Mouse (Mus musculus): Measurements from ENCODE around the gene Kbtbd6. TPM values are rescaled to one million over a fixed set of nuclear protein-coding genes. Genes with fewer than 3 reads are reported as not detected.
"Not testable (repeated sequence)": the region's sequence is repeated elsewhere in the genome, so short reads cannot be mapped to it uniquely, and the experiment has no call there.

Gene Kbtbd6
- 2.6 and 3.0 TPM in 2 replicates for polyA plus RNA-seq (2015; fragmentation: Nextera tagmentation; extraction: Ambion mirVana)

DNA sequence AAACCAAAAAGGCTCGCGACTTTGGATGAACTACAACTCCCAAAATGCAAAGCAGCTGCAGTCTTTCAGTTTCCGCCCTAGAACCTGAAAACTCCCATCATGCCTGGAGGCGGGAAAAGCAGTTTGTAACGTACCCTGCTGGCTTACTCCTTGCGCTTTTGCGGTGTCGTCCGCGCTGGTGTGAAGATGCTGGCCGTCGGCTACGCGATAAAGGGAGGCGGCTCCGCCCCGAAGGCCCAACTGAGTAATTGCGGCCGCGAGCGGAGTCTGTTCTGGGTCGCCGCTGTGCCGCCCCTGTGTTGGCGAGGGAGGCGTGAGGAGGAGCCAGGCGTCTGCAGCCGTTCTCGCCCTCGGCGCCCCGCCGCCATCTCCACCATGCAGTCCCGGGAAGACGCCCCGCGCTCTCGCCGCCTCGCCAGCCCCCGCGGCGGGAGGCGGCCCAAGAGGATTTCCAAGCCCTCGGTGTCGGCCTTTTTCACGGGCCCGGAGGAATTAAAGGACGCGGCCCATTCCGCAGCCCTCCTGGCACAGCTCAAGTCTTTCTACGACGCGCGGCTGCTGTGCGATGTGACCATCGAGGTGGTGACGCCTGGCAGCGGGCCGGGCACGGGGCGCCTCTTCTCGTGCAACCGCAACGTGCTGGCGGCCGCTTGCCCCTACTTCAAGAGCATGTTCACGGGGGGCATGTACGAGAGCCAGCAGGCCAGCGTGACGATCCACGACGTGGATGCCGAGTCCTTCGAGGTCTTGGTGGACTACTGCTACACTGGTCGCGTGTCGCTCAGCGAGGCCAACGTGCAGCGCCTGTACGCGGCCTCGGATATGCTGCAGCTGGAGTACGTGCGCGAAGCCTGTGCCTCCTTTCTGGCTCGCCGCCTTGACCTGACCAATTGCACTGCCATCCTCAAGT, at the start of gene Kbtbd6:
Gene Kbtbd6 (plus strand): TSS at position 155 of the 910 bp plus-strand sequence.
- peak within 1 kb of the TSS; percentile 92 for H3K27ac ChIP-seq
- DNase-seq: peak; percentile 89
- peaks cover 26% of the 10 kb centered on the region for H3K4me1 ChIP-seq (replicated peaks)
- not testable (repeated sequence) for H3K27me3 ChIP-seq; H3K36me3 ChIP-seq; H3K9me3 ChIP-seq (replicated peaks)
- H3K4me2 ChIP-seq: peak within 1 kb of the TSS; percentile 75
- H3K4me3 ChIP-seq (replicated peaks): peak within 1 kb of the TSS; percentile 67
- 18% methylated on average over 41 of the region's 89 CpGs for WGBS (ENCODE audit: insufficient replicate concordance)
- peak; percentile 93 for ATAC-seq (ENCODE audit: low read depth)
- H3K9ac ChIP-seq: peak within 1 kb of the TSS; percentile 76

DNA sequence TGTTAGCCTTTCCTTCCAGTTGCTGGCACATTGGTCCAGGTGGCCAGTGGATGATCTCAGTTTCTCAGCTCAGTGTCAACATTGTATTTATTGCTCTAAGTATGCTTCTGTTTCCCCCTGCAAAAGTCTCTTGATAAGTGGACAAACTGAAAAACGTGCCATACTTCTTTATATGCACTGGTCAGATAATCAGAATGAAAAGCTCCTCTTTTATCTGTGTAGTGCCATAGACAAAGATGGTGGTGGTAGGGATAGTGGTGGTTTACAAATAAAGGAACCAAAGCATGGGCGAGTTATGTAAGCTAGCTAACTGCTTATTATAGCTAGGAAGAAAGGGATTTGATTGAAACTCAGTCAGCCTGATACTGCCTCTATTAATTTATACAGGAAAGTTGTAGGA, 44.0 kb upstream of the Kbtbd6 start:
- H3K36me3 ChIP-seq: peaks cover 7% of the 10 kb centered on the region
- no peaks in the 10 kb centered on the region for H3K9me3 ChIP-seq (replicated peaks)
- H3K4me2 ChIP-seq: no peak overlapping the region
- 39% methylated on average over 2 of the region's 2 CpGs for WGBS (ENCODE audit: insufficient replicate concordance)
- H3K4me3 ChIP-seq (replicated peaks): no peak overlapping the region
- no peak overlapping the region for H3K27ac ChIP-seq
- ATAC-seq (ENCODE audit: low read depth) (no peak), DNase-seq (no peak)
- H3K27me3 ChIP-seq: no peaks in the 10 kb centered on the region
- H3K4me1 ChIP-seq (replicated peaks): peaks cover 3% of the 10 kb centered on the region; the same call in 1 of the 2 replicates
- no peak overlapping the region for H3K9ac ChIP-seq

- DNase-seq: no peak
- no peak overlapping the region for H3K27ac ChIP-seq
- peaks cover 10% of the 10 kb centered on the region; the same call in 1 of the 2 replicates for H3K36me3 ChIP-seq
- H3K4me1 ChIP-seq (replicated peaks): peaks cover 3% of the 10 kb centered on the region; the same call in 1 of the 2 replicates
- no peak overlapping the region for H3K4me3 ChIP-seq (replicated peaks)
- no peaks in the 10 kb centered on the region for H3K9me3 ChIP-seq (replicated peaks)
- no peak overlapping the region for H3K9ac ChIP-seq
- no peaks in the 10 kb centered on the region for H3K27me3 ChIP-seq
- no peak for ATAC-seq (ENCODE audit: low read depth)
- 74% methylated on average over 6 of the region's 6 CpGs for WGBS (ENCODE audit: insufficient replicate concordance)
- no peak overlapping the region for H3K4me2 ChIP-seq
Measured at GRCm38 (mm10) chr14:79409278-79409830, 42.3 kb upstream of the Kbtbd6 start.

GRCm38 (mm10) chr14:79410662-79411061, 41.0 kb upstream of the Kbtbd6 start:
- H3K4me3 ChIP-seq (replicated peaks): no peak overlapping the region
- H3K27ac ChIP-seq: no peak overlapping the region
- WGBS (ENCODE audit: insufficient replicate concordance): 69% methylated on average over 2 of the region's 2 CpGs
- ATAC-seq (ENCODE audit: low read depth) (no peak), DNase-seq (no peak)
- no peaks in the 10 kb centered on the region for H3K9me3 ChIP-seq (replicated peaks)
- H3K9ac ChIP-seq: no peak overlapping the region
- H3K4me1 ChIP-seq (replicated peaks): peaks cover 3% of the 10 kb centered on the region; the same call in 1 of the 2 replicates
- no peaks in the 10 kb centered on the region for H3K27me3 ChIP-seq
- peaks cover 10% of the 10 kb centered on the region; the same call in 1 of the 2 replicates for H3K36me3 ChIP-seq
- H3K4me2 ChIP-seq: no peak overlapping the region

DNA sequence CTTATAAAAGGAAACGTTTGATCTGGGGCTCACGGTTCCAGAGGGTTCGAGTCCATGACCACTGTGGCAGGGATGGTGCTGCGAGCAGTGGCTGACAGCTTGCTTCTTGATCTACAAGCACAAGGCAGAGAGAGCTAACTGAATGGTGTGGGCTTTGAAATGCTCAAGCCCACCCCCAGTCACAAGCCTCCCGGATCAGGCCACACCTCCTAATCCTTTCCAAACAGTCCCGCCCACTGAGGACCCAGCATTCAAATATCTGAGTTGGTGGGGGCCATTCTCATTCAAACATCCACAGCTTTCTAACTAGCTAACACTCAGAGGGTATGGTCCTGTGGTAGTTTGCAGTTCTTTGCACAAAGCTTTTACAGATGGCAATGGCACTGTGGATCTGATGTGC, 38.5 kb upstream of the Kbtbd6 start:
- Histone ChIP-seq H3K4me2 (no peak overlapping the region), H3K36me3 (peaks cover 10% of the 10 kb centered on the region; the same call in 1 of the 2 replicates), H3K9me3 (replicated peaks) (no peaks in the 10 kb centered on the region), H3K9ac (no peak overlapping the region), H3K4me1 (replicated peaks) (no peaks in the 10 kb centered on the region; the same call in 1 of the 2 replicates), H3K27ac (no peak overlapping the region), H3K4me3 (replicated peaks) (no peak overlapping the region), H3K27me3 (no peaks in the 10 kb centered on the region)
- DNase-seq (no peak), ATAC-seq (ENCODE audit: low read depth) (no peak)
- WGBS (ENCODE audit: insufficient replicate concordance): 82% methylated on average over 6 of the region's 6 CpGs

DNA sequence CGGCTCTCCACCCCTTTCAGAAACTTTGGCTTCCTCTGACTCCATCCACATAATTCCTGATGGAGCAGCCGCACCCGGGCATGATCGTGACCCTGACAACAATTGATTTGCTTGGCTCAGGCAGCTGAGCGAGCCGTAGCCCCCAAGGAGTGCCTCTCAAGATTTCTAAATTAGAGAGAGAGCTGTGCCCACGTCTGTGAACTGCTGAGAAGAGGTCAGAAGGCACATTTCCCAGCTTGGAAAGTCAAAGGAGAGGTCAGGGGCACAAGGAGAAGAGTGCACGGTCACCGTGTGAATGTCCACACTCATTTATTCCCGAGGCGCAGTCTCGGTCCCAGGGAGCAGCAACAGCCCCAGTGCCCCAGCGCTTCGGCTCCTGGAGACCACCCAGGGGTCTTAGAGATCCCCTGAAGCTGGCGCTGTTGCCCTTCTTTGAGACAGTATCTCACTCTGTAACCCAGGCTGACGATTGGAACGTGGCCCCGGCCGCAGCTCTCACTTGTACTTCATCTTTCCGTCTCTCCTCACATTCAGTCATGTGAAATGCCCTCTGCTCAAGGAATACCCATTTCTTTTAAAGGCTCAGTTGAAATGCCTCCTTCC, 31.5 kb upstream of the Kbtbd6 start:
- Histone ChIP-seq H3K4me3 (replicated peaks) (no peak overlapping the region), H3K36me3 (0 out of 2 replicates have a peak, but pooled peaks cover 2% of the 10 kb centered on the region), H3K4me2 (no peak overlapping the region), H3K27ac (no peak overlapping the region), H3K9ac (no peak overlapping the region), H3K4me1 (replicated peaks) (no peaks in the 10 kb centered on the region), H3K27me3 (no peaks in the 10 kb centered on the region), H3K9me3 (replicated peaks) (no peaks in the 10 kb centered on the region)
- 84% methylated on average over 20 of the region's 20 CpGs for WGBS (ENCODE audit: insufficient replicate concordance)
- no peak for DNase-seq
- ATAC-seq (ENCODE audit: low read depth): no peak

GRCm38 (mm10) chr14:79425979-79426729, 25.5 kb upstream of the Kbtbd6 start, which contains the start of gene Kbtbd7:
Gene Kbtbd7, plus strand, starts transcription at chr14:79426511.
- ATAC-seq (ENCODE audit: low read depth): peak; percentile 99
- under 1% methylated on average over 42 of the region's 44 CpGs for WGBS (ENCODE audit: insufficient replicate concordance)
- Histone ChIP-seq H3K4me2 (peak within 1 kb of the TSS; percentile 61), H3K27me3 (no peaks in the 10 kb centered on the region), H3K9me3 (replicated peaks) (no peaks in the 10 kb centered on the region), H3K9ac (peak within 1 kb of the TSS; percentile 69), H3K4me3 (replicated peaks) (peak within 1 kb of the TSS; percentile 61), H3K4me1 (replicated peaks) (peaks cover 14% of the 10 kb centered on the region), H3K36me3 (no peaks in the 10 kb centered on the region), H3K27ac (peak within 1 kb of the TSS; percentile 92)
- DNase-seq: peak; percentile 95

GRCm38 (mm10) chr14:79426730-79427365, 24.8 kb upstream of the Kbtbd6 start:
- peak overlapping the region; percentile 69 for H3K9ac ChIP-seq
- peak overlapping the region; percentile 61 for H3K4me2 ChIP-seq
- 60% methylated on average over 6 of the region's 59 CpGs for WGBS (ENCODE audit: insufficient replicate concordance)

GRCm38 (mm10) chr14:79434068-79434467, 17.6 kb upstream of the Kbtbd6 start:
- H3K36me3 ChIP-seq: no peaks in the 10 kb centered on the region
- 59% methylated on average over 1 of the region's 1 CpGs for WGBS (ENCODE audit: insufficient replicate concordance)
- no peaks in the 10 kb centered on the region for H3K9me3 ChIP-seq (replicated peaks)
- DNase-seq (no peak), ATAC-seq (ENCODE audit: low read depth) (no peak)
- H3K27ac ChIP-seq: no peak overlapping the region
- no peak overlapping the region for H3K9ac ChIP-seq
- H3K4me3 ChIP-seq (replicated peaks): no peak overlapping the region
- H3K4me2 ChIP-seq: no peak overlapping the region
- H3K4me1 ChIP-seq (replicated peaks): no peaks in the 10 kb centered on the region
- H3K27me3 ChIP-seq: no peaks in the 10 kb centered on the region

More at GRCm38 (mm10) chr14:79426730-79427365, 24.8 kb upstream of the Kbtbd6 start:
- not testable (repeated sequence) for H3K9me3 ChIP-seq (replicated peaks); DNase-seq; H3K36me3 ChIP-seq; H3K27me3 ChIP-seq
- peak overlapping the region; percentile 92 for H3K27ac ChIP-seq
- H3K4me3 ChIP-seq (replicated peaks): peak overlapping the region; percentile 61
- ATAC-seq (ENCODE audit: low read depth): peak; percentile 39
- H3K4me1 ChIP-seq (replicated peaks): peaks cover 14% of the 10 kb centered on the region

GRCm38 (mm10) chr14:79440655-79441054, 11.0 kb upstream of the Kbtbd6 start:
- H3K4me1 ChIP-seq (replicated peaks): no peaks in the 10 kb centered on the region; the same call in 1 of the 2 replicates
- DNase-seq: no peak
- H3K4me2 ChIP-seq: no peak overlapping the region
- no peak overlapping the region for H3K27ac ChIP-seq
- H3K9me3 ChIP-seq (replicated peaks): no peaks in the 10 kb centered on the region
- WGBS (ENCODE audit: insufficient replicate concordance): 66% methylated on average over 2 of the region's 2 CpGs
- H3K4me3 ChIP-seq (replicated peaks): no peak overlapping the region
- H3K9ac ChIP-seq: no peak overlapping the region
- no peak for ATAC-seq (ENCODE audit: low read depth)
- H3K27me3 ChIP-seq: no peaks in the 10 kb centered on the region
- H3K36me3 ChIP-seq: no peaks in the 10 kb centered on the region
